Mouse (Mus musculus) hindbrain, embryonic 16.5 days (tissue): Measurements from ENCODE around the gene Ndufaf8. TPM values are rescaled to one million over a fixed set of nuclear protein-coding genes. Genes with fewer than 3 reads are reported as not detected.

Experiments
- ATAC-seq: fragments of 200-750 bp; cut with Nextera tagmentation; 2 replicates; pipeline ENCODE4 v1.8.0; 2017; ENCODE audit warnings: moderate TSS enrichment, moderate library complexity
- H3K27ac ChIP-seq: fragments of 300-500 bp; sonication (generic); 2 replicates; pipeline ENCODE4 v1.5.1; 2014; ENCODE audit warnings: low read depth, mild to moderate bottlenecking, control low read depth, low read length, moderate library complexity
- H3K27me3 ChIP-seq: fragments of 300-500 bp; sonication (generic); replicated peaks from 2 replicates; pipeline ENCODE4 v1.6.1; 2014; ENCODE audit warnings: low read length; ENCODE audit not compliant: control insufficient read depth, insufficient read depth
- H3K36me3 ChIP-seq: fragments of 300-500 bp; sonication (generic); 2 replicates; pipeline ENCODE4 v1.6.1; 2014; ENCODE audit warnings: mild to moderate bottlenecking, low read length, moderate library complexity, mixed read lengths; ENCODE audit not compliant: control insufficient read depth, insufficient read depth
- H3K4me1 ChIP-seq: fragments of 300-500 bp; sonication (generic); 2 replicates; pipeline ENCODE4 v1.6.1; 2014; ENCODE audit warnings: low read depth, low read length; ENCODE audit not compliant: control insufficient read depth, insufficient read depth
- H3K4me2 ChIP-seq: fragments of 300-500 bp; sonication (generic); 2 replicates; pipeline ENCODE4 v1.6.1; 2014; ENCODE audit warnings: mild to moderate bottlenecking, low read length, control low read depth, moderate library complexity
- H3K4me3 ChIP-seq: fragments of 300-500 bp; sonication (generic); 2 replicates; pipeline ENCODE4 v1.5.1; 2014; ENCODE audit warnings: mild to moderate bottlenecking, low read length, control low read depth, moderate library complexity
- H3K9ac ChIP-seq: fragments of 300-500 bp; sonication (generic); 2 replicates; pipeline ENCODE4 v1.6.1; 2014; ENCODE audit warnings: low read depth, mild to moderate bottlenecking, control low read depth, low read length, moderate library complexity
- H3K9me3 ChIP-seq: fragments of 300-500 bp; sonication (generic); 2 replicates; pipeline ENCODE4 v1.6.1; 2014; ENCODE audit warnings: mild to moderate bottlenecking, low read length, moderate library complexity; ENCODE audit not compliant: control insufficient read depth
- WGBS: fragments of 180-500 bp; shearing (Covaris S2); extraction: QIAGEN DNeasy Blood & Tissue Kit; methylation state at CpG from one replicate; pipeline ENCODE4 v1.1.7; 2014; 5-methylcytosine and 5-hydroxymethylcytosine counted together
- polyA plus RNA-seq: library from polyadenylated mRNA; unstranded; fragments of >200 nt; fragmentation: Nextera tagmentation; extraction: Ambion mirVana; gene quantifications from 2 replicates; pipeline ENCODE4 v1.2.1, GENCODE M21; 2015

Ndufaf8 gene
- polyA plus RNA-seq, 1 experiment from 2014 or later = 62.7 TPM

GRCm38 (mm10) chr11:120119108-120119507 lies 20.4 kb downstream of the Ndufaf8 start:
- peaks cover 3% of the 10 kb centered on the region for H3K36me3 ChIP-seq

DNA sequence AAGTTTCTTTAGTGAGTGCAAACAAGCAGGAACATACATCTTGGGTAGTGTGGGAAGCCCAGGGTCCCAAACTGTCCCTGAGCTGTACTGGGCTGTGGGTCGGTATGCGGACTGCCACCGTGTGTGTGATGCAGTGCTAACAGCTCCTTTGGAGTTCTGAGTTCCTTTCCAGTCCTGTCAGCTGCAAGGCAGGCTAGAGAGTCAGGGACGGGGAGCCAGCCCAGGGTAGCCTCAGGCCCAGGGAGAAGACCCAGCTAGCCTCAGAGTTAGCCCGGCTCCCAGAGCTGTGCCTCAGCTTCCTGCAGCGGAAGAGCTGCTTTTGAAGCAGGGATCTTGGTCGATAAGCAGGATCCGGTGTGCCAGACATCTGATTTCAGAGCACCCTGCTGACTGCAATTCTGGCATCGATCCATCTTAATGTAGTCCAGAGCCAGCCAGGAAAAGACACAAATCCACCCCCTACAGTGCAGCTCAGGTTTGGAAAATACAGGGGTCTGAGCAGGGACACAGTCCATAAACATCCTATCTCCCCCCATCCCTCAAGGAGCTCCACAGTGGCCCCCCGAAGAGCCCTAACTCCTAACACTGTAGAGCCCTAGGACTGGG lies 21.3 kb downstream of the Ndufaf8 start:
- Histone ChIP-seq H3K27me3 (no peaks in the 10 kb centered on the region), H3K4me3 (no peak overlapping the region), H3K9me3 (no peaks in the 10 kb centered on the region), H3K4me2 (no peak overlapping the region), H3K36me3 (peaks cover 3% of the 10 kb centered on the region), H3K9ac (no peak overlapping the region), H3K4me1 (peaks cover 14% of the 10 kb centered on the region), H3K27ac (peak overlapping the region; percentile 18; the same call in 1 of the 2 replicates)
- peak; percentile 28; the same call in 1 of the 2 replicates for ATAC-seq
- WGBS = 64% methylated on average over 10 of the region's 10 CpGs

More at GRCm38 (mm10) chr11:120119108-120119507, 20.4 kb downstream of the Ndufaf8 start:
- Histone ChIP-seq H3K27ac (no peak overlapping the region), H3K4me1 (peaks cover 14% of the 10 kb centered on the region), H3K9ac (no peak overlapping the region), H3K9me3 (no peaks in the 10 kb centered on the region), H3K4me2 (no peak overlapping the region), H3K27me3 (no peaks in the 10 kb centered on the region), H3K4me3 (no peak overlapping the region)
- ATAC-seq = no peak
- 95% methylated on average over 7 of the region's 7 CpGs for WGBS

DNA sequence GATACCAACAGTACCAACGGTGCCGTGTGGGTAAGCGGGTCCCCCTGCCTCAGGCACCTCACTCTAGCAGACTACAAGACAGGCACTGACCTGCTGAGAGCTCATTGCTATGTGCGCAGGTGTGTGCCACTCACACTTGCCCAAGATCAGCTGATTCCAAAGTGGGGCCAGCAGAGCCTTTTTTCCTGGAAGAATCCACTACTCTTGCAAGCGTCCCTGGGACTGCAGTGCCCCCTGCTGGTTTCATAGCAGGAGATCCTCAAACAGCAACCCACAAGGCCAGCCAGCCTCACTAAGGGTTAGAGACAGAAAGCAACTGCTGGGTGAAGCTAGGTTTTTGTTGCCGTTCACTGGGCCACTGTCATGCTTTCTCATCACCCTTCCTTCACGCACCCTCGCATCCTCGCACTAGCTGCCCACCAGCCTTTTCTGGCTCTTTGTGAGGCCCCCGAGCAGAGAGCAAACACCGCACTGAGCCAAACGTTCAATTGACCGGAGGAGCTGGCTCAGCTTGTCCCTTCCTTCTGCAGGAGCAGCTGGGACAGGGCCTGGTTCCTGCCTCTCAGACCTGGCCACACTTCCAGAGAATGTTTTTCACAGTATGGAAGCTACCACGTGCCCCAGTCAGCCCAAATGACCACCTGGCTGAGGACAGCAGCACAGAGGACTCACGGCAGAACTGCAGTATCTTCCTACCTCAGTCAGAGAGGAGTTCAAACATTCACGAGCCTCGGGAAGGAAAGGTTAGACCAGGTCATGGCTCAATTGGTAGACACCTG lies 22.1 kb downstream of the Ndufaf8 start:
- H3K27ac ChIP-seq = 0 out of 2 replicates have a peak overlapping the region, but pooled peaks have one; percentile 16
- H3K4me3 ChIP-seq = no peak overlapping the region
- H3K9ac ChIP-seq = no peak overlapping the region
- 76% methylated on average over 17 of the region's 17 CpGs for WGBS
- H3K27me3 ChIP-seq = no peaks in the 10 kb centered on the region
- ATAC-seq = 0 out of 2 replicates have a peak, but pooled peaks have one; percentile 29
- H3K4me2 ChIP-seq = no peak overlapping the region
- peaks cover 14% of the 10 kb centered on the region for H3K4me1 ChIP-seq
- no peaks in the 10 kb centered on the region for H3K9me3 ChIP-seq
- peaks cover 3% of the 10 kb centered on the region for H3K36me3 ChIP-seq

DNA sequence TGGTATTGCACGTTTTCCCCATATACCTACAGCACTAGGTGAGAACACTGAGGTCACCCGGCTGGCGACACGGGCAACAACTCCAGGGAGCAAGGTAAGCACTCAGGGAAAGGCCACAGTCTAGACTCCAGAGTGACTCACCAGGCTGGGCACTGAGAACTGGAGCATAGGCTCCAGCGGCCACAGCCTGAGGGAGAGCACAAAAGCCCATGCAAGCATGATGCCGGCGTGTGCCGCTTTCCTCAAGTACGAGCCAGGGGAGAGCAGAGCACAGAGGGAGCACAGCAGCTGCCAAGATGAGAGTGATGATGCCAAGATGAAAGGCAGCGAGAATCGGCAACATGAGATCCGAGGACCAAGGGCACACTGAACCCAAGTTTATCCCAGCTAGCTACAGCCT lies 23.4 kb downstream of the Ndufaf8 start:
- Histone ChIP-seq H3K4me1 (peaks cover 14% of the 10 kb centered on the region), H3K36me3 (peaks cover 3% of the 10 kb centered on the region), H3K4me3 (no peak overlapping the region), H3K9me3 (no peaks in the 10 kb centered on the region), H3K27me3 (no peaks in the 10 kb centered on the region), H3K9ac (no peak overlapping the region), H3K4me2 (no peak overlapping the region), H3K27ac (no peak overlapping the region)
- no peak for ATAC-seq
- WGBS = 74% methylated on average over 12 of the region's 12 CpGs

DNA sequence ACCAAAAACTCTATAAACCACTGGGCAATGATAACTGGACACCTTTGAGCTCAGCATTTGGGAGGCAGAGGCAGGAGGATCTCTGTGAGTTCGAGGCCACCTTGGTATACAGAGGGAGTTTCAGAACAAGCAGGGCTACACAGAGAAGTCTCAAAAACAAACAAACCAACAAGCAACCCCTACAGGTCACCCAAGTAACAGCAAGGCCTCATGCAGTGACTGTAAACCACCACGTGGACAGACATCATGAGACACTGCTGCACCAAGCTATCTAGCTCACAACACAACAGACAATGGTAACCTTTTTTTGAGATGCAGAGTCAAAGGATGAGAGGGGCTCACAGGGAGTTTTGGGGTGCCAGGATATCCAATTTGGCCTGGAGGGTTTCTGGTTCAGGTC lies 28.1 kb downstream of the Ndufaf8 start:
- no peaks in the 10 kb centered on the region for H3K4me1 ChIP-seq
- WGBS = 92% methylated on average over 2 of the region's 2 CpGs
- H3K9ac ChIP-seq = no peak overlapping the region
- H3K27me3 ChIP-seq = no peaks in the 10 kb centered on the region
- H3K36me3 ChIP-seq = peaks cover 7% of the 10 kb centered on the region
- no peak overlapping the region for H3K27ac ChIP-seq
- no peak overlapping the region for H3K4me2 ChIP-seq
- H3K9me3 ChIP-seq = no peaks in the 10 kb centered on the region
- ATAC-seq = no peak
- no peak overlapping the region for H3K4me3 ChIP-seq

DNA sequence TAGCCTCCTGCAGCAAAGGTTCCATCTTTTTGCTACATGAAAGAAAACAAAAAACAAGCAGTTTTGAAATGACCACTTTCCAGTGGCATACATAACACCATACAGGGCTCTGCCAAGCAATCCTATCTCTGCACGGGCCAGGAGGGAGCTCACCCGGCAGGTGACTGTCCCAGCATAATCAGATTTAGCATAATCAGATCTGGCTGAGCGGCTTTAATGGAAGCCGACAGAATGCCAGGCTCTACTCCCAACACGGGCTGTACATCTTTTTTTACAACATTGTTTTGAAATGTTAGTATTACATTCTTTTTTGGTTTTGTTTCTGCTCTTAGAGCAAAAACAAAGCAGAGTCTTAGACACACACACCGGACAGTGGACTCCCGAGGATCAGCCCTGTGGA lies 30.6 kb downstream of the Ndufaf8 start:
- Histone ChIP-seq H3K9me3 (no peaks in the 10 kb centered on the region), H3K4me1 (no peaks in the 10 kb centered on the region), H3K4me2 (no peak overlapping the region), H3K4me3 (no peak overlapping the region), H3K9ac (no peak overlapping the region), H3K27me3 (no peaks in the 10 kb centered on the region), H3K36me3 (peaks cover 13% of the 10 kb centered on the region), H3K27ac (no peak overlapping the region)
- 73% methylated on average over 7 of the region's 7 CpGs for WGBS
- ATAC-seq = no peak

- H3K4me2 ChIP-seq = no peak overlapping the region
- no peak for ATAC-seq
- H3K27ac ChIP-seq = no peak overlapping the region
- H3K9me3 ChIP-seq = no peaks in the 10 kb centered on the region
- H3K4me3 ChIP-seq = no peak overlapping the region
- peaks cover 6% of the 10 kb centered on the region; the same call in 1 of the 2 replicates for H3K4me1 ChIP-seq
- H3K36me3 ChIP-seq = peaks cover 18% of the 10 kb centered on the region
- 96% methylated on average over 5 of the region's 5 CpGs for WGBS
- no peaks in the 10 kb centered on the region for H3K27me3 ChIP-seq
- H3K9ac ChIP-seq = no peak overlapping the region
Measured at GRCm38 (mm10) chr11:120134148-120134547, 35.4 kb downstream of the Ndufaf8 start.

DNA sequence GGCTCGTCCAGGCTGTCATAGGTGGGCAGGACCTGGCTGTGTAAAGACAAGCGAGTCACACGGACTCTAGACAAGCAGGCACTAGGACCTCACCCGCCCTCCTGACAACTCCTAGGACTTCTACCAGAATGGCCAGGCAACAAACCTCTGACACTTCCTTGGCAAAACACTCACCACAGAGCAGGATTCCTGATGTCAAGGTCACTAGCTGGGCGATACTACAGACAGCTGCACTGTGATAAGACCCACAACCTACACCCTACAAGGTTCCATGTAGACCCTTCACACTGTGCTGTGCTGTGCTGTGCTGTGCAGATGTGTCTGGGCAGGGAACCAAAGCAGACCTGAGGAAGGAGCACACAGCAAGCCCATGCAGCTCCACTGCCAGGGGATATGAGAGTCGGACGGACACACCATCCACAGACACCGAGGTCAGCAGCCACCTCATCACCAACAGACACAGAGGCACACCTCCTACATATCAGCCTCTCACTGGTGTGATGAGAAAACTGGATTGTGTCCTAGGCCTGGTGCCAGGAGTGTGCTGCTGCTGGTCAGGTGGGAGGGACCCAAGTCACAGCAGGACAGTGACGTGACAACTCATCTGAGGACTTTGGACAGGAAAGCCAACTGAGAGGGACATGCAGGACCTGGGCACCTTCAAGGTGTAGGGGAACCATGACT lies 36.3 kb downstream of the Ndufaf8 start:
- Histone ChIP-seq H3K4me2 (no peak overlapping the region), H3K9me3 (no peaks in the 10 kb centered on the region), H3K4me1 (peaks cover 6% of the 10 kb centered on the region; the same call in 1 of the 2 replicates), H3K4me3 (no peak overlapping the region), H3K27ac (no peak overlapping the region), H3K9ac (no peak overlapping the region), H3K36me3 (peaks cover 18% of the 10 kb centered on the region), H3K27me3 (no peaks in the 10 kb centered on the region)
- 93% methylated on average over 9 of the region's 9 CpGs for WGBS
- ATAC-seq = no peak

DNA sequence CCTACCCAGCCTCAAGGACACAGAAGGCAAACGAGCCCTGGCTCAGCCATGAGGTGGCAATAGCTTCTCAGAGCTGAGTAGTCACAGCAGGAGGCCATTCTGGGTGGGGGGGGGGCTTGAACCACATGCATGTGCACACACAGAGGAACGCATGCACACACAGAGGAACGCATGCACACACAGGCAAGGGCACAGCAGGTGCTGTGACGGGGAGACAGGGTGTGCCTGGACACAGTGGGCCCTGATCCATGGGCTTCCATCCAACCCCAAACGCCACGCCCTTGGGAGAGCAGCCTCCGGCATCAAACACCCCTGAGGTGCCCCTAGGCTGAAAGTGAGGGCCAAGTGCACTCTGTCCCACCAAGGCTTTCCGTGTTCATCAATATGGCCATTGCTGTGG lies 37.5 kb downstream of the Ndufaf8 start:
- no peak overlapping the region for H3K4me3 ChIP-seq
- 77% methylated on average over 8 of the region's 8 CpGs for WGBS
- H3K4me1 ChIP-seq = peaks cover 6% of the 10 kb centered on the region; the same call in 1 of the 2 replicates
- H3K9me3 ChIP-seq = no peaks in the 10 kb centered on the region
- H3K27ac ChIP-seq = no peak overlapping the region
- H3K27me3 ChIP-seq = no peaks in the 10 kb centered on the region
- 0 out of 2 replicates have a peak, but pooled peaks have one; percentile 27 for ATAC-seq
- peaks cover 18% of the 10 kb centered on the region for H3K36me3 ChIP-seq
- no peak overlapping the region for H3K4me2 ChIP-seq
- no peak overlapping the region for H3K9ac ChIP-seq
